Mouse (Mus musculus) adrenal gland, adult 10 weeks (tissue): ENCODE results near the gene Vmn2r103. TPM values are rescaled to one million over a fixed set of nuclear protein-coding genes. Genes with fewer than 3 reads are reported as not detected.

Source experiments
- polyA plus RNA-seq: library from polyadenylated mRNA; stranded (reverse); fragments of 350-450 nt; fragmentation: Illumina TruSeq; extraction: RNeasy Lipid Tissue Mini Kit (QIAGEN cat#74804); gene quantifications from one replicate; pipeline ENCODE4 v1.2.3, GENCODE M21; 2014; ENCODE audit warnings: low read depth, low replicate concordance

Gene Vmn2r103
- polyA plus RNA-seq: not detected

DNA sequence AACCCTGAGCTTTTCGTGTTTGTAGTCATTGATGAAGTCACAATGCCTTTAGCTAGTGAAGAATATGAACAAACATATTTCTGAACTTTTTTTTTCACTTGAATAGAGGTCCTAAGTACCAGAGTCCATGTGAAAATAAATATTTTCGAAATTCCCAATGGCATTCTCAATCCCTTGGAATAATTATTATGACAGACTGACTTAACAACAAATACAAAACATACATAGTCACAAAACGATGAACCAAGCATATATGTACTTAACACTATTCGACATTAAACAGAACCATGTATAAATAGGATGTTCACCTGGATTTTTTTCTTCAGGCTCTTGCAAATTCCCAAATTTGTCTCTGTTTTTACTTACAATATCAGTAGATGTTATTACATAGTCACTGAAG lies at the start of gene Vmn2r103:
Vmn2r103 (plus strand) TSS at position 301 of the 400 bp plus-strand sequence.

Other genes with a start within 250 kb of the Vmn2r103 start
- not detected for gene Vmn2r101, start 196.1 kb upstream of the Vmn2r103 start, polyA plus RNA-seq
- not detected for gene Vmn2r102, start 113.0 kb upstream of the Vmn2r103 start, polyA plus RNA-seq